Mouse (Mus musculus) gonadal fat pad, adult 2 months (tissue): ENCODE measurements around the gene Vav3. TPM values are rescaled to one million over a fixed set of nuclear protein-coding genes. Genes with fewer than 3 reads are reported as not detected.
A peak's percentile ranks its signal among the peaks of the same experiment; 100 is the strongest.

Experiments
- DNase-seq: peaks from one replicate; pipeline ENCODE4 v3.0.0-alpha.2; 2012; ENCODE audit warnings: low read depth
- polyA plus RNA-seq: library from polyadenylated mRNA; depleted of rRNA; stranded (reverse); fragments of >200 nt; gene quantifications from 2 replicates; pipeline ENCODE4 v1.2.3, GENCODE M21; 2012; rRNA removed

The Vav3 gene
- 3.5 and 3.7 TPM in 2 replicates for polyA plus RNA-seq

- DNase-seq, result no peak
These were observed at the start of gene Vav3 for GRCm38 (mm10) chr3:109340274-109341070. Vav3 (plus strand) TSS chr3:109340653.

GRCm38 (mm10) chr3:109298857-109299256, 41.6 kb upstream of the Vav3 start:
- no peak for DNase-seq

GRCm38 (mm10) chr3:109299303-109300074, 41.0 kb upstream of the Vav3 start:
- no peak for DNase-seq

GRCm38 (mm10) chr3:109302059-109302458, 38.4 kb upstream of the Vav3 start:
- DNase-seq, result no peak

GRCm38 (mm10) chr3:109307406-109307805, 33.0 kb upstream of the Vav3 start:
- DNase-seq, result peak; percentile 71

GRCm38 (mm10) chr3:109308468-109308867, 32.0 kb upstream of the Vav3 start:
- DNase-seq, result no peak

GRCm38 (mm10) chr3:109309317-109310265, 30.9 kb upstream of the Vav3 start:
- DNase-seq, result no peak

GRCm38 (mm10) chr3:109311172-109311824, 29.2 kb upstream of the Vav3 start:
- DNase-seq, result peak; percentile 95

GRCm38 (mm10) chr3:109311875-109312274, 28.6 kb upstream of the Vav3 start:
- DNase-seq, result no peak

- no peak for DNase-seq
These were observed 27.0 kb upstream of the Vav3 start for GRCm38 (mm10) chr3:109313501-109313900.

- DNase-seq, result no peak
These were observed 18.2 kb upstream of the Vav3 start for GRCm38 (mm10) chr3:109322225-109322624.

- no peak for DNase-seq
These were observed 16.8 kb upstream of the Vav3 start for GRCm38 (mm10) chr3:109323447-109324300.

GRCm38 (mm10) chr3:109327128-109327527, 13.3 kb upstream of the Vav3 start:
- DNase-seq, result no peak

GRCm38 (mm10) chr3:109332755-109333154, 7.7 kb upstream of the Vav3 start:
- no peak for DNase-seq

GRCm38 (mm10) chr3:109335470-109335869, 5.0 kb upstream of the Vav3 start:
- no peak for DNase-seq

GRCm38 (mm10) chr3:109339290-109339689, 1.2 kb upstream of the Vav3 start:
- DNase-seq, result no peak

- DNase-seq, result peak; percentile 36
These were observed 546 bp upstream of the Vav3 start for GRCm38 (mm10) chr3:109339941-109340273.

- no peak for DNase-seq
These were observed 623 bp downstream of the Vav3 start for GRCm38 (mm10) chr3:109341071-109341480.

- no peak for DNase-seq
These were observed 1.2 kb downstream of the Vav3 start for GRCm38 (mm10) chr3:109341631-109342030.

GRCm38 (mm10) chr3:109351956-109352684, 11.7 kb downstream of the Vav3 start:
- DNase-seq, result no peak
